Mouse (Mus musculus): ENCODE measurements at regions not wholly inside any gene's neighbourhood (a gene's known extent, or its start where the extent isn't known, plus 50 kb on each side); places are given as distances from the start of the nearest gene placed in this dataset.

GRCm38 (mm10) chr15:59826164-59826950 lies 190.1 kb downstream of the 4933412E24Rik start:
- no peak for TF ChIP-seq POLR2A (IDR thresholded peaks at IDR 0.05; ENCODE audit: insufficient read depth, low read depth, low read length)
- TF ChIP-seq CTCF (IDR thresholded peaks at IDR 0.05; ENCODE audit: insufficient read depth, low read depth, low read length), result no peak

All from olfactory bulb, adult 2 months (tissue).